Mouse (Mus musculus) MEL (cell line): ENCODE measurements around the gene Als2cr12. TPM values are rescaled to one million over a fixed set of nuclear protein-coding genes. Genes with fewer than 3 reads are reported as not detected.

Experiments
- DNase-seq: peaks from one replicate; pipeline ENCODE4 v3.0.0; 2011; ENCODE audit warnings: low read depth, low spot score
- H3K27ac ChIP-seq: 2 replicates; pipeline ENCODE4 v1.5.1; 2012; ENCODE audit warnings: low read depth, mild to moderate bottlenecking, control low read depth, low read length, moderate library complexity; ENCODE audit not compliant: control insufficient read depth
- H3K27me3 ChIP-seq, 2 experiments: fragments of 150-350 bp in 1 of 2; sonication (generic) in 1 of 2; 2 replicates each; pipeline ENCODE4 v1.6.1; 2012; ENCODE audit warnings: low read length in 2 of 2, mild to moderate bottlenecking in 2 of 2, improper control_type of control experiment in 1 of 2, moderate library complexity in 1 of 2; ENCODE audit not compliant: insufficient read depth in 2 of 2, control insufficient read depth in 1 of 2
- H3K36me3 ChIP-seq, 2 experiments: 2 replicates each; pipeline ENCODE4 v1.6.1; 2012 to 2014; ENCODE audit warnings: low read length in 2 of 2, improper control_type of control experiment in 1 of 2, inconsistent platforms in 1 of 2, mild to moderate bottlenecking in 1 of 2; ENCODE audit not compliant: insufficient read depth in 2 of 2, control insufficient read depth in 1 of 2
- H3K4me1 ChIP-seq, 2 experiments: fragments of 150-350 bp in 1 of 2; sonication (generic) in 1 of 2; 2 replicates each; pipeline ENCODE4 v1.6.1; 2012; ENCODE audit warnings: low read length in 2 of 2, improper control_type of control experiment in 1 of 2, mild to moderate bottlenecking in 1 of 2; ENCODE audit not compliant: insufficient read depth in 2 of 2, control insufficient read depth in 1 of 2
- H3K4me3 ChIP-seq, 2 experiments: fragments of 150-350 bp in 1 of 2; sonication (generic) in 1 of 2; 2 replicates each; pipeline ENCODE4 v1.5.1; 2012; ENCODE audit warnings: low read depth in 2 of 2, low read length in 2 of 2, mild to moderate bottlenecking in 2 of 2, moderate library complexity in 2 of 2, control low read depth in 1 of 2, improper control_type of control experiment in 1 of 2; ENCODE audit not compliant: control insufficient read depth in 1 of 2, insufficient read depth in 1 of 2
- H3K79me2 ChIP-seq: 2 replicates; pipeline ENCODE4 v1.6.1; 2012; ENCODE audit warnings: mild to moderate bottlenecking, low read length, moderate library complexity; ENCODE audit not compliant: control insufficient read depth, poor library complexity, insufficient read depth
- H3K9ac ChIP-seq: 2 replicates; pipeline ENCODE4 v1.6.1; 2012; ENCODE audit warnings: low read depth, mild to moderate bottlenecking, control low read depth, low read length, moderate library complexity; ENCODE audit not compliant: control insufficient read depth, poor library complexity, severe bottlenecking
- H3K9me3 ChIP-seq: fragments of 150-350 bp; sonication (generic); replicated peaks from 2 replicates; pipeline ENCODE4 v1.6.1; 2012; ENCODE audit warnings: mild to moderate bottlenecking, low read length, improper control_type of control experiment, moderate library complexity; ENCODE audit not compliant: insufficient read depth
- BHLHE40 ChIP-seq: IDR thresholded peaks from 2 replicates; pipeline ENCODE4 v1.6.1; 2012; ENCODE audit warnings: low read depth, mild to moderate bottlenecking, inconsistent platforms, low read length, improper control_type of control experiment, borderline replicate concordance
- CHD1 ChIP-seq: IDR thresholded peaks from 2 replicates; pipeline ENCODE4 v1.6.1; 2012; ENCODE audit warnings: low read depth, mild to moderate bottlenecking, inconsistent platforms, low read length, improper control_type of control experiment
- CHD2 ChIP-seq: IDR thresholded peaks from 2 replicates; pipeline ENCODE4 v1.6.1; 2011; ENCODE audit warnings: low read length, improper control_type of control experiment
- E2F4 ChIP-seq: IDR thresholded peaks from 2 replicates; pipeline ENCODE4 v1.6.1; 2011; ENCODE audit warnings: low read depth, low read length, improper control_type of control experiment, borderline replicate concordance
- EP300 ChIP-seq, 2 experiments: IDR thresholded peaks; 2 replicates each; pipeline ENCODE4 v1.6.1; 2011; ENCODE audit warnings: improper control_type of control experiment in 2 of 2, low read length in 2 of 2, low read depth in 1 of 2, mild to moderate bottlenecking in 1 of 2
- ETS1 ChIP-seq: IDR thresholded peaks from 2 replicates; pipeline ENCODE4 v1.6.1; 2012; ENCODE audit warnings: low read depth, mild to moderate bottlenecking, inconsistent platforms, low read length, improper control_type of control experiment, moderate library complexity
- GABPA ChIP-seq: IDR thresholded peaks from 2 replicates; pipeline ENCODE4 v1.6.1; 2012; ENCODE audit warnings: low read depth, mild to moderate bottlenecking, inconsistent platforms, low read length, improper control_type of control experiment, moderate library complexity
- HCFC1 ChIP-seq: IDR thresholded peaks from 2 replicates; pipeline ENCODE4 v1.6.1; 2012; ENCODE audit warnings: low read depth, mild to moderate bottlenecking, inconsistent platforms, low read length, improper control_type of control experiment, moderate library complexity
- JUND ChIP-seq: IDR thresholded peaks from 2 replicates; pipeline ENCODE4 v1.6.1; 2011; ENCODE audit warnings: low read depth, mild to moderate bottlenecking, improper control_type of control experiment, low read length
- KAT2A ChIP-seq: conservative IDR thresholded peaks from 2 replicates; pipeline ENCODE4 v1.6.1; 2012; ENCODE audit warnings: low read depth, low read length, improper control_type of control experiment, inconsistent platforms
- MAFK ChIP-seq: IDR thresholded peaks from 2 replicates; pipeline ENCODE4 v1.6.1; 2011; ENCODE audit warnings: low read depth, mild to moderate bottlenecking, low read length, improper control_type of control experiment, borderline replicate concordance
- MAX ChIP-seq: IDR thresholded peaks from 2 replicates; pipeline ENCODE4 v1.6.1; 2011; ENCODE audit warnings: low read length, improper control_type of control experiment
- MAZ ChIP-seq: IDR thresholded peaks from 2 replicates; pipeline ENCODE4 v1.6.1; 2012; ENCODE audit warnings: low read depth, mild to moderate bottlenecking, inconsistent platforms, low read length, improper control_type of control experiment
- MYB ChIP-seq: IDR thresholded peaks from 2 replicates; pipeline ENCODE4 v1.6.1; 2011; ENCODE audit warnings: mild to moderate bottlenecking, low read depth, low read length, improper control_type of control experiment
- MYC ChIP-seq: IDR thresholded peaks from 2 replicates; pipeline ENCODE4 v1.6.1; 2011; ENCODE audit warnings: low read depth, mild to moderate bottlenecking, low read length, improper control_type of control experiment, moderate library complexity
- NELFE ChIP-seq: IDR thresholded peaks from 2 replicates; pipeline ENCODE4 v1.6.1; 2011; ENCODE audit warnings: low read depth, low read length, improper control_type of control experiment
- NRF1 ChIP-seq: IDR thresholded peaks from 2 replicates; pipeline ENCODE4 v1.6.1; 2014; ENCODE audit warnings: low read depth, mild to moderate bottlenecking, inconsistent platforms, low read length, improper control_type of control experiment, moderate library complexity; ENCODE audit not compliant: poor library complexity, insufficient read depth, severe bottlenecking
- POLR2AphosphoS5 ChIP-seq: IDR thresholded peaks from 2 replicates; pipeline ENCODE4 v1.6.1; 2012; ENCODE audit warnings: low read depth, borderline replicate concordance, mild to moderate bottlenecking, inconsistent platforms, low read length, moderate library complexity, mixed read lengths
- RAD21 ChIP-seq: IDR thresholded peaks from 2 replicates; pipeline ENCODE4 v1.6.1; 2011; ENCODE audit warnings: mild to moderate bottlenecking, low read depth, low read length, improper control_type of control experiment
- RCOR1 ChIP-seq: IDR thresholded peaks from 2 replicates; pipeline ENCODE4 v1.6.1; 2012; ENCODE audit warnings: low read depth, mild to moderate bottlenecking, inconsistent platforms, low read length, improper control_type of control experiment
- SIN3A ChIP-seq: IDR thresholded peaks from 2 replicates; pipeline ENCODE4 v1.6.1; 2012; ENCODE audit warnings: low read length, improper control_type of control experiment, inconsistent platforms
- SMC3 ChIP-seq: IDR thresholded peaks from 2 replicates; pipeline ENCODE4 v1.6.1; 2011; ENCODE audit warnings: low read depth, low read length, improper control_type of control experiment
- TAL1 ChIP-seq: IDR thresholded peaks from 2 replicates; pipeline ENCODE4 v1.6.1; 2012; ENCODE audit warnings: mild to moderate bottlenecking, inconsistent platforms, low read length, moderate library complexity, mixed read lengths
- TBP ChIP-seq: IDR thresholded peaks from 2 replicates; pipeline ENCODE4 v1.8.0; 2011; ENCODE audit warnings: low read depth, low read length, improper control_type of control experiment
- TCF12 ChIP-seq: IDR thresholded peaks from 2 replicates; pipeline ENCODE4 v1.6.1; 2014; ENCODE audit warnings: low read depth, mild to moderate bottlenecking, inconsistent platforms, low read length, improper control_type of control experiment, moderate library complexity
- UBTF ChIP-seq: IDR thresholded peaks from 2 replicates; pipeline ENCODE4 v1.6.1; 2012; ENCODE audit warnings: low read depth, mild to moderate bottlenecking, inconsistent platforms, low read length, improper control_type of control experiment, moderate library complexity, borderline replicate concordance; ENCODE audit not compliant: insufficient read depth
- USF1 ChIP-seq: IDR thresholded peaks from 2 replicates; pipeline ENCODE4 v1.6.1; 2014; ENCODE audit warnings: low read depth, mild to moderate bottlenecking, inconsistent platforms, low read length, improper control_type of control experiment, moderate library complexity
- USF2 ChIP-seq, 2 experiments: IDR thresholded peaks; 2 replicates each; pipeline ENCODE4 v1.6.1; 2011 to 2012; ENCODE audit warnings: improper control_type of control experiment in 2 of 2, low read length in 2 of 2, borderline replicate concordance in 1 of 2, inconsistent platforms in 1 of 2, low read depth in 1 of 2, mild to moderate bottlenecking in 1 of 2; ENCODE audit not compliant: insufficient read depth in 1 of 2
- ZMIZ1 ChIP-seq: IDR thresholded peaks from 2 replicates; pipeline ENCODE4 v1.6.1; 2012; ENCODE audit warnings: low read depth, mild to moderate bottlenecking, inconsistent platforms, low read length, improper control_type of control experiment, moderate library complexity
- polyA plus RNA-seq, 2 experiments: library from polyadenylated mRNA; stranded (reverse) in 1 of 2; unstranded in 1 of 2; fragments of >175 nt in 1 of 2; fragments of >200 nt in 1 of 2; gene quantifications; 2 replicates each; pipeline versions ENCODE4 v1.2.1 to v1.2.4; 2012; ENCODE audit warnings: low replicate concordance in 2 of 2, low read depth in 1 of 2; ENCODE audit not compliant: insufficient read length in 2 of 2, insufficient read depth in 1 of 2, missing spikeins in 1 of 2
- total RNA-seq: library from RNA; depleted of rRNA; stranded (reverse); fragments of 300-350 nt; gene quantifications from 2 replicates; pipeline ENCODE4 v1.2.3, GENCODE M21; 2012

The Als2cr12 gene
- total and polyA plus RNA-seq, 3 experiments: not detected

DNA sequence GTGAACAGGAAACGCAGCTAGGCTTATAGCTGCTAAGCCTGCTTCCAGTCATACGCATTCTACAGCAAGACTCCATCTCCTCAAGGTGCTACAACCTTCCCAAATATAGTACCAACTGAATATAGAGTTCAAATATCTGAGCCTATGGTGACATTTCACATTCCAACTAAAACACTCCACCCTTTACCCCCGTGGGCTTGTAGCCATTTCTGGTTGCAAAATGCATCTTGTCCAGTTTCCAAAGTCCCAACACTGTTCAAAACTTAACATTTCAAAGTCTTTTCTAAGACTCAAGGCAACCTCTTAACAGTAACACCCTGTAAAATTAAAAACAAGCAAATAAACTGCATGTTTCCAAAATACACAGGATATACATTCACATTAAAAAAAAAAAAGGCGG, 80.6 kb downstream of the Als2cr12 start:
- peaks cover 0 to 16% of the 10 kb centered on the region in 2 experiments; a peak in 2 of 4 replicates for H3K36me3 ChIP-seq
- H3K9ac ChIP-seq: no peak overlapping the region
- DNase-seq: no peak
- H3K9me3 ChIP-seq: no peaks in the 10 kb centered on the region
- H3K27me3 ChIP-seq: no peaks in the 10 kb centered on the region; a peak in 1 of 4 replicates
- peaks cover 5 to 18% of the 10 kb centered on the region in 2 experiments for H3K4me1 ChIP-seq
- H3K27ac ChIP-seq: no peak overlapping the region
- H3K4me3 ChIP-seq: no peak overlapping the region
- no peaks in the 10 kb centered on the region for H3K79me2 ChIP-seq
- TF ChIP-seq KAT2A (no peak), MAZ (no peak), SIN3A (no peak), TBP (no peak), UBTF (no peak), HCFC1 (no peak), RAD21 (no peak), ZMIZ1 (no peak), NRF1 (no peak), POLR2AphosphoS5 (no peak), CHD1 (no peak)

DNA sequence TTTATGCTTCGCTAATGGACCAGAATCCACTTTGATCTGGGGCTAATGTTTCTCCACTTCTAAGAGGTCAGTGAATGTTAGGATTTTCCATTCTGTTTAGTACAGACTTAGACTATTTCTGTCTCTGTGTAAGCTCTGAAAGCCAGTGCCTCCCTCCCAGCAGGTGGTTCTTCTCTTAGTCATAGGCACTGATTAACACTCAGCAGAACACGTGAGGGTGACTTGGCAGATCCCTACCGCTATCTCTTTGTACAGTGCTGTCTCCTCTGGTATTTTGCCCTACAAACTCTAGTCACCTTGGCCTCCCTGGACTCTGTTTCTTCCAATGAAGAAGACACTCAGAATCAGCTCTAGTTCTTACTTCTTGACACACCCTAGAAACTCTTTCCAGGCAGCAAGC, 81.4 kb downstream of the Als2cr12 start:
- Histone ChIP-seq H3K4me1 (peaks cover 5 to 18% of the 10 kb centered on the region in 2 experiments), H3K27ac (no peak overlapping the region), H3K36me3 (peaks cover 0 to 16% of the 10 kb centered on the region in 2 experiments; a peak in 2 of 4 replicates), H3K9me3 (no peaks in the 10 kb centered on the region), H3K79me2 (no peaks in the 10 kb centered on the region), H3K27me3 (no peaks in the 10 kb centered on the region; a peak in 1 of 4 replicates), H3K9ac (no peak overlapping the region), H3K4me3 (no peak overlapping the region)
- TF ChIP-seq MYB (no peak), MYC (peak; percentile 59; the same call in 1 of the 2 replicates), HCFC1 (no peak), MAFK (no peak), SMC3 (no peak), MAZ (no peak), CHD2 (no peak), NELFE (no peak), RCOR1 (peak; percentile 81), GABPA (no peak), SIN3A (no peak), TBP (no peak), TAL1 (peak; percentile 45; the same call in 1 of the 2 replicates), USF1 (peak; percentile 82), E2F4 (no peak), EP300 (IDR thresholded peaks at IDR 0.05; ENCODE audit: low read depth in 1 of 2, low read length in 2 of 2) (peak; percentile 55 to 63; a peak in 3 of 4 replicates), CHD1 (no peak), JUND (0 out of 2 replicates have a peak, but pooled peaks have one; percentile 15), MAX (peak; percentile 74; the same call in 1 of the 2 replicates), BHLHE40 (peak; percentile 94), NRF1 (no peak), USF2 (IDR thresholded peaks at IDR 0.05; ENCODE audit: borderline replicate concordance in 1 of 2, insufficient read depth in 1 of 2, low read depth in 1 of 2, low read length in 2 of 2) (0 out of 4 replicates have a peak, but pooled peaks of 1 of the 2 experiments have one; percentile 31), ETS1 (peak; percentile 43; the same call in 1 of the 2 replicates), TCF12 (peak; percentile 39; the same call in 1 of the 2 replicates)
- peak; percentile 69 for DNase-seq
